In genomic region chr15:84989098-84989497, GRCm38 (mm10) we compare ENCODE assay signal across 23 mouse cellular contexts. TPM values are rescaled to one million over a fixed set of nuclear protein-coding genes. Genes with fewer than 3 reads are reported as not detected.
DNase-seq lines count a peak whose midpoint lies in the region; ATAC-seq and TF ChIP-seq lines count a peak whose summit lies in the region.
"Had no signal": no experiment of that assay in that cellular context is flagged by ENCODE, and none has a peak within 500 bp of the region (broad histone marks: within the 10 kb centered on the region; RNA-seq: fewer than 3 reads in every experiment).

No protein-coding gene starts in this region.

- TF ChIP-seq CTCF in gastrocnemius, adult 2 months (IDR thresholded peaks at IDR 0.05): no peak
- no peak for TF ChIP-seq CTCF in stomach, postnatal 0 days (IDR thresholded peaks at IDR 0.05; ENCODE audit: low read depth)

- H3K4me3 ChIP-seq in gastrocnemius, adult 2 months: no peak overlapping the region
- H3K4me3 ChIP-seq in hindbrain, embryonic 10.5 days: peak overlapping the region; percentile 89; the same call in 1 of the 2 replicates
- H3K4me3 ChIP-seq in hindbrain, embryonic 11.5 days (ENCODE audit: low read depth, low read length): no peak overlapping the region
- H3K4me3 ChIP-seq in embryonic facial prominence, embryonic 10.5 days: peak overlapping the region; percentile 82; the same call in 1 of the 2 replicates
- H3K4me3 ChIP-seq in stomach, postnatal 0 days (ENCODE audit: low read depth, low read length): no peak overlapping the region

- peaks cover 16% of the 10 kb centered on the region; the same call in 1 of the 2 replicates for H3K27me3 ChIP-seq in hindbrain, embryonic 10.5 days (ENCODE audit: insufficient read depth, poor library complexity, severe bottlenecking)
- no peaks in the 10 kb centered on the region for H3K27me3 ChIP-seq in hindbrain, embryonic 11.5 days (ENCODE audit: control insufficient read depth, insufficient read depth, low read length)
- H3K27me3 ChIP-seq in embryonic facial prominence, embryonic 10.5 days (replicated peaks; ENCODE audit: low read depth, poor library complexity, severe bottlenecking): peaks cover 24% of the 10 kb centered on the region
- no peaks in the 10 kb centered on the region for H3K27me3 ChIP-seq in stomach, postnatal 0 days (ENCODE audit: control insufficient read depth, insufficient read depth, low read length)
- H3K27me3 ChIP-seq: embryonic facial prominence, embryonic 15.5 days; intestine, embryonic 15.5 days had no signal

- WGBS in hindbrain, embryonic 10.5 days: 65% methylated on average over 3 of the region's 3 CpGs
- 70% methylated on average over 3 of the region's 3 CpGs for WGBS in hindbrain, embryonic 11.5 days
- WGBS in embryonic facial prominence, embryonic 10.5 days: 69% methylated on average over 3 of the region's 3 CpGs
- WGBS in stomach, postnatal 0 days: 70% methylated on average over 3 of the region's 3 CpGs

- H3K4me2 ChIP-seq in hindbrain, embryonic 11.5 days (replicated peaks; ENCODE audit: low read depth, low read length): no peak overlapping the region
- no peak overlapping the region for H3K4me2 ChIP-seq in stomach, postnatal 0 days (replicated peaks; ENCODE audit: low read depth)

- peak overlapping the region; percentile 95; the same call in 1 of the 2 replicates for H3K27ac ChIP-seq in gastrocnemius, adult 2 months
- no peak overlapping the region for H3K27ac ChIP-seq in hindbrain, embryonic 10.5 days
- H3K27ac ChIP-seq in hindbrain, embryonic 11.5 days (ENCODE audit: low read depth, low read length): no peak overlapping the region
- H3K27ac ChIP-seq in embryonic facial prominence, embryonic 10.5 days (replicated peaks): no peak overlapping the region
- H3K27ac ChIP-seq in stomach, postnatal 0 days (replicated peaks): peak overlapping the region; percentile 78; the same call in 1 of the 2 replicates
- H3K27ac ChIP-seq: hindbrain, embryonic 14.5 days had no signal

- no peak for DNase-seq in gastrocnemius, adult 2 months
- no peak for DNase-seq in gastrocnemius, postnatal 14 days
- DNase-seq in hindbrain, embryonic 10.5 days (ENCODE audit: low spot score): no peak
- DNase-seq in hindbrain, embryonic 11.5 days (ENCODE audit: low spot score): no peak
- DNase-seq in embryonic facial prominence, embryonic 10.5 days (ENCODE audit: low spot score): no peak
- no peak for DNase-seq in stomach, postnatal 0 days (ENCODE audit: low spot score)
- DNase-seq in embryo, embryonic 9.5 days (ENCODE audit: extremely low spot score): no peak
- DNase-seq: adrenal gland, postnatal 10 days; cerebellum, adult 11 months; cerebellum, adult 9-10 months; cerebellum, postnatal 25 days had no signal

- no peak for ATAC-seq in hindbrain, embryonic 11.5 days (ENCODE audit: low FRiP score)
- ATAC-seq in stomach, postnatal 0 days (ENCODE audit: low FRiP score, low TSS enrichment): no peak

- peaks cover 35% of the 10 kb centered on the region for H3K4me1 ChIP-seq in hindbrain, embryonic 10.5 days (replicated peaks)
- H3K4me1 ChIP-seq in hindbrain, embryonic 11.5 days (replicated peaks; ENCODE audit: control insufficient read depth, insufficient read depth, low read length): no peaks in the 10 kb centered on the region; the same call in 1 of the 2 replicates
- H3K4me1 ChIP-seq in embryonic facial prominence, embryonic 10.5 days: peaks cover 35% of the 10 kb centered on the region
- no peaks in the 10 kb centered on the region; the same call in 1 of the 2 replicates for H3K4me1 ChIP-seq in stomach, postnatal 0 days (replicated peaks; ENCODE audit: control insufficient read depth, insufficient read depth)

- no peaks in the 10 kb centered on the region for H3K9me3 ChIP-seq in hindbrain, embryonic 10.5 days
- H3K9me3 ChIP-seq in hindbrain, embryonic 11.5 days (ENCODE audit: control insufficient read depth, low read length): no peaks in the 10 kb centered on the region
- no peaks in the 10 kb centered on the region for H3K9me3 ChIP-seq in embryonic facial prominence, embryonic 10.5 days
- no peaks in the 10 kb centered on the region for H3K9me3 ChIP-seq in stomach, postnatal 0 days (ENCODE audit: control insufficient read depth, low read length)
- H3K9me3 ChIP-seq: embryonic facial prominence, embryonic 15.5 days; forebrain, embryonic 10.5 days; heart, embryonic 10.5 days; intestine, embryonic 15.5 days had no signal

- H3K9ac ChIP-seq in hindbrain, embryonic 11.5 days (ENCODE audit: low read depth, low read length): no peak overlapping the region
- H3K9ac ChIP-seq in stomach, postnatal 0 days (ENCODE audit: low read length): no peak overlapping the region
- H3K9ac ChIP-seq: embryonic facial prominence, embryonic 15.5 days; hindbrain, embryonic 14.5 days had no signal

- no peak for TF ChIP-seq EP300 in stomach, postnatal 0 days (optimal IDR thresholded peaks at IDR 0.05)

- H3K36me3 ChIP-seq in hindbrain, embryonic 10.5 days: 0 out of 2 replicates have a peak, but pooled peaks cover 5% of the 10 kb centered on the region
- no peaks in the 10 kb centered on the region for H3K36me3 ChIP-seq in hindbrain, embryonic 11.5 days (ENCODE audit: control insufficient read depth, insufficient read depth, low read length)
- no peaks in the 10 kb centered on the region for H3K36me3 ChIP-seq in embryonic facial prominence, embryonic 10.5 days (replicated peaks)
- H3K36me3 ChIP-seq in stomach, postnatal 0 days (ENCODE audit: control insufficient read depth, insufficient read depth, low read length): no peaks in the 10 kb centered on the region
- H3K36me3 ChIP-seq: embryonic facial prominence, embryonic 15.5 days; heart, embryonic 10.5 days; intestine, embryonic 15.5 days had no signal

- intact Hi-C loops in gastrocnemius, adult 2 months (cut with DNase I): loop anchor here (5.0 to 10.0 kb wide), 2 partner anchors 67 to 794 kb away; partner anchors contain the start of genes Gm29666, Nup50 and Samm50
- intact Hi-C loops in gastrocnemius, postnatal 14 days (cut with DNase I; ENCODE audit: low total_unique reads): no loop called here

RNA-seq across cellular contexts. Expression of gene 5031439G07Rik, which starts 0.7 kb away (rescaled TPM):
- total RNA-seq in gastrocnemius, adult 2 months (2021): 100 to 1,000 TPM in 1 of 2 experiments, 10 to 100 TPM in 1; 67.5 to 103 TPM
- total RNA-seq in gastrocnemius, postnatal 14 days (2021): 10 to 100 TPM; 26.4 to 35.9 TPM
- polyA plus RNA-seq in hindbrain, embryonic 10.5 days (2016; fragmentation: Nextera tagmentation; extraction: Ambion mirVana): 11.2 and 12.1 TPM in 2 replicates
- polyA plus RNA-seq in hindbrain, embryonic 11.5 days (2014; fragmentation: Nextera tagmentation; extraction: Ambion mirVana): 11.8 and 12.9 TPM in 2 replicates
- polyA plus RNA-seq in embryonic facial prominence, embryonic 10.5 days (2016; fragmentation: Nextera tagmentation; extraction: Ambion mirVana): 8.3 and 9.3 TPM in 2 replicates
- 6.6 and 14.7 TPM in 2 replicates for polyA plus RNA-seq in stomach, postnatal 0 days (2015; fragmentation: Nextera tagmentation; extraction: Ambion mirVana)

RNA-seq across cellular contexts. Expression of gene Upk3a, which starts 27.8 kb away (rescaled TPM):
- total RNA-seq in gastrocnemius, adult 2 months (2021): not detected
- not detected for total RNA-seq in gastrocnemius, postnatal 14 days (2021)
- polyA plus RNA-seq in hindbrain, embryonic 10.5 days (2016; fragmentation: Nextera tagmentation; extraction: Ambion mirVana): 0.15 and 0.47 TPM in 2 replicates
- not detected in 2 replicates for polyA plus RNA-seq in hindbrain, embryonic 11.5 days (2014; fragmentation: Nextera tagmentation; extraction: Ambion mirVana)
- polyA plus RNA-seq in embryonic facial prominence, embryonic 10.5 days (2016; fragmentation: Nextera tagmentation; extraction: Ambion mirVana): not detected in 2 replicates
- polyA plus RNA-seq in stomach, postnatal 0 days (2015; fragmentation: Nextera tagmentation; extraction: Ambion mirVana): 5.7 and 7.0 TPM in 2 replicates
- total RNA-seq: adrenal gland, postnatal 10 days; adrenal gland, postnatal 4 days; gastrocnemius, postnatal 25 days; granulocyte monocyte progenitor cell, adult 5-6 weeks; heart, postnatal 25 days; MEL had no signal
- polyA plus RNA-seq: C2C12; erythroblast, embryonic 14.5 days; forebrain, embryonic 10.5 days had no signal

RNA-seq across cellular contexts. Expression of gene Fam118a, which starts 39.6 kb away (rescaled TPM):
- total RNA-seq in gastrocnemius, adult 2 months (2021): 1 to 10 TPM; 4.7 to 5.9 TPM
- total RNA-seq in gastrocnemius, postnatal 14 days (2021): 1 to 10 TPM; 5.1 to 5.3 TPM
- 29.6 and 37.2 TPM in 2 replicates for polyA plus RNA-seq in hindbrain, embryonic 10.5 days (2016; fragmentation: Nextera tagmentation; extraction: Ambion mirVana)
- 27.8 and 29.5 TPM in 2 replicates for polyA plus RNA-seq in hindbrain, embryonic 11.5 days (2014; fragmentation: Nextera tagmentation; extraction: Ambion mirVana)
- polyA plus RNA-seq in embryonic facial prominence, embryonic 10.5 days (2016; fragmentation: Nextera tagmentation; extraction: Ambion mirVana): 27.0 and 29.8 TPM in 2 replicates
- 18.3 and 20.1 TPM in 2 replicates for polyA plus RNA-seq in stomach, postnatal 0 days (2015; fragmentation: Nextera tagmentation; extraction: Ambion mirVana)

Comparison
In these comparisons a context has a peak if more than half of its experiments do, and no peak if none do; other contexts are left out.
1. H3K4me3 ChIP-seq: peak in hindbrain, embryonic 10.5 days (single experiment) and embryonic facial prominence, embryonic 10.5 days (single experiment); none in gastrocnemius, adult 2 months (single experiment), hindbrain, embryonic 11.5 days (single experiment) and stomach, postnatal 0 days (single experiment).
2. H3K27ac ChIP-seq: peak in gastrocnemius, adult 2 months (single experiment) and stomach, postnatal 0 days (single experiment); none in hindbrain, embryonic 10.5 days (single experiment), hindbrain, embryonic 11.5 days (single experiment) and embryonic facial prominence, embryonic 10.5 days (single experiment).